Mouse (Mus musculus) small intestine, adult 2 months (tissue): ENCODE results near the gene Rem1. TPM values are rescaled to one million over a fixed set of nuclear protein-coding genes. Genes with fewer than 3 reads are reported as not detected.
"Not testable (repeated sequence)": the region's sequence is repeated elsewhere in the genome, so short reads cannot be mapped to it uniquely, and the experiment has no call there.

Source experiments
- H3K27ac ChIP-seq: fragments of 200-500 bp; 2 replicates; pipeline ENCODE4 v1.5.1; 2012; ENCODE audit warnings: low read depth, low read length, control low read depth, inconsistent platforms; ENCODE audit not compliant: insufficient read depth
- H3K27me3 ChIP-seq: fragments of 200-500 bp; 2 replicates; pipeline ENCODE4 v1.6.1; 2012; ENCODE audit warnings: mild to moderate bottlenecking, moderate library complexity, low read length, inconsistent platforms; ENCODE audit not compliant: control insufficient read depth, insufficient read depth
- H3K36me3 ChIP-seq: fragments of 200-500 bp; 2 replicates; pipeline ENCODE4 v1.6.1; 2012; ENCODE audit warnings: mild to moderate bottlenecking, low read length, control low read depth, inconsistent platforms; ENCODE audit not compliant: control insufficient read depth, insufficient read depth
- H3K4me1 ChIP-seq: fragments of 200-500 bp; 2 replicates; pipeline ENCODE4 v1.6.1; 2012; ENCODE audit warnings: low read length, inconsistent platforms, mixed read lengths; ENCODE audit not compliant: control insufficient read depth, insufficient read depth, insufficient read length
- H3K4me3 ChIP-seq: fragments of 200-500 bp; 2 replicates; pipeline ENCODE4 v1.5.1; 2012; ENCODE audit warnings: low read depth, mild to moderate bottlenecking, control low read depth, inconsistent platforms, low read length, moderate library complexity
- CTCF ChIP-seq: fragments of 200-500 bp; IDR thresholded peaks from 2 replicates; pipeline ENCODE4 v1.5.1; 2012; ENCODE audit warnings: low read depth, mild to moderate bottlenecking, control low read depth, inconsistent platforms, low read length, moderate library complexity, mixed read lengths; ENCODE audit not compliant: insufficient replicate concordance, insufficient read length; ENCODE audit errors: extremely low read depth
- POLR2A ChIP-seq: fragments of 200-500 bp; IDR thresholded peaks from 2 replicates; pipeline ENCODE4 v1.6.1; 2012; ENCODE audit warnings: low read depth, mild to moderate bottlenecking, control low read depth, inconsistent platforms, low read length, moderate library complexity
- WGBS: fragments of 180-500 bp; shearing (Covaris S2); methylation state at CpG from one replicate; pipeline ENCODE4 v1.1.7; 2018; 5-methylcytosine and 5-hydroxymethylcytosine counted together
- polyA plus RNA-seq: library from polyadenylated mRNA; depleted of rRNA; stranded (reverse); fragments of >200 nt; gene quantifications from 2 replicates; pipeline ENCODE4 v1.2.3, GENCODE M21; 2012

The Rem1 gene
- polyA plus RNA-seq, 1 experiment: 4.7 TPM

DNA sequence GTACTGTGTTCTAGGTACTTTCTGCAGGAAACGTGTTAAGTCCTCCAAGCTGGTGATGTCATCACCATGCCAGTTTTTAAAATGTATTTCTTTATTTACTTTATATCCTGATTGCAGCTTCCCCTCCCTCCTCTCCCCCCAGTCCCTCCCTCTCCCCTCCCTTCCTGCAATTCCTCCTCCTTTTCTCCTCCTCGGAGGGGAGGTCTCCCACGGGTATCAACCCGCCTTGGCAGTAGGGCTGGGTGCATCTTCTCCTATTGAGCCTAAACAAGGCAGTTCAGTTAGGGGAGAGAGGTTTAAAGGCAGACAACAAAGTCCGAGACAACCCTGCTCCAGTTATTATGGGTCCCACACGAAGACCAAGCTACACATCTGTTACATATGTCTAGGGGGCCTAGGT lies 12.1 kb downstream of the Rem1 start:
- 51% methylated on average over 6 of the region's 6 CpGs for WGBS
- Histone ChIP-seq H3K4me1 (no peaks in the 10 kb centered on the region), H3K36me3 (no peaks in the 10 kb centered on the region), H3K4me3 (no peak overlapping the region), H3K27me3 (no peaks in the 10 kb centered on the region), H3K27ac (no peak overlapping the region)
- TF ChIP-seq POLR2A (no peak), CTCF (no peak)

DNA sequence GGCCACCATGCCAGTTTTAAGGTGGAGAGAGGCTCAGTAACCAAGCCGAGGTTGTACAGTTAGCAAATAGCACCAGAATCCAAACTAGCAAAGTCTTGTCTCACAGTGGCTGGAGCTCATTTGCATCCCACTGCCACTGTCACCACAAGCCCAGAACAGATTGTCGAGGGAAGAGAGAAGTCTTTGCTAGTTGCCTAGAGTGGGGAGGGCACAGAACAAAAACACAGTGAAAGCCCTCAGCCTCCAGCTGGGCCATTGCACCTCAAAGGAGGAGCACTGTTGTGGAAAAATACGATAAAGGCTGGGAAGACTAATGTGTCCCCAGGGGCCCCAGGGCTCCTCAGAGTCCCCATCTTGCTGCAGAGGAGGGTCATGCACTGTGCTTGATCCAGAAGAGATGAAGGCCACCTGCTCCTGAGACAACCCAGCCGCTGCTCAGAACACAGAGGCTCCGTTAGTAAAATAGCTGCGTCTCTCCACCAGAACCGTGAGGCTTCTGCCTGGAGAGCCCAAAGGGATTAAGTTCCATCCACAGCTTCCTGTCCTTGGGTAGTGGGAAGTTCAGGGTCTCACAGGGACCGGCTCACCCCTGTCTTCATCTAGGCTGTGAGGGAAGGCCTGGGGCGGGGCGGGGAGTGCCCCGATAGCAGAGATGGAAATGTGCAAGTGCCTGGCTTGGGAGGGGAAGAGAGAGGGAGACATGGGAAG lies 12.8 kb downstream of the Rem1 start:
- 35% methylated on average over 11 of the region's 11 CpGs for WGBS
- Histone ChIP-seq H3K27ac (peak overlapping the region; percentile 43; the same call in 1 of the 2 replicates), H3K4me1 (no peaks in the 10 kb centered on the region), H3K4me3 (no peak overlapping the region), H3K36me3 (no peaks in the 10 kb centered on the region), H3K27me3 (no peaks in the 10 kb centered on the region)
- TF ChIP-seq CTCF (no peak), POLR2A (no peak)

DNA sequence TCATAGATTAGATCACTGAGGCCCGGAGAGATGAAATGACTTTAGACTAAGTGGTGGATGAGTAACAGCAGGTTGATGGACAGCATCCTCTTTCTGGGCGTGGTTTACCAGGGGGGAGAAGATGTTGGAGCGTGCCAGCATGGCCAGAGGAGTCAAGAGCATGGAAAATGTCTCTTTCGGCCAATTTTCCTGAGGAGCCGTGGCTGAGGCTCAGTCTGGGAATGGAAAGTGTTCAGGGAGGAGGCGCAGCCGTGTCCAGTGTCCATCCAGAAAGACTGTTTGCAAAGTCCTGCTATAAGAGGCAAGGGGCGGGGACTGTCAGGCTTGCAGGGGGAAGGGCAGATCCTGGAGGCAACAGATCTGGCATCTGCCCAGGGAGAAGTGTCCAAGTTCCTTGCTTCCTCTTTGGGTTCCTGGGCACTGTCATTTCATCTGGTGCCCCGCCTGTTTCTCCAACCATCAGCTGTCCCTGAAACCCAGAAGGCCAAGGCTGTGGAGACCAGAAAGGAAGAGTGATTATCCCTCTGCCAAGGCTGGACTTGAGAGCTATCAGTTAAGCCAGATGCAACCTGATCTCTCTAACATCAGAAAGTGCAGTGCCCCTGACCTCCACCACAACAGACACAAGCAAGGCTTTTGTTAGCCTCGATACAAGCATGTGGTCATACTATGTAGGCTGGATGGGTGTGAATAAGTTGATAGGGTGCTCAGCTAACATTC lies 26.3 kb downstream of the Rem1 start:
- H3K27ac ChIP-seq: 0 out of 2 replicates have a peak overlapping the region, but pooled peaks have one; percentile 46
- H3K27me3 ChIP-seq: no peaks in the 10 kb centered on the region
- TF ChIP-seq CTCF (no peak), POLR2A (no peak)
- H3K36me3 ChIP-seq: no peaks in the 10 kb centered on the region
- no peak overlapping the region for H3K4me3 ChIP-seq
- 46% methylated on average over 10 of the region's 10 CpGs for WGBS
- H3K4me1 ChIP-seq: no peaks in the 10 kb centered on the region

DNA sequence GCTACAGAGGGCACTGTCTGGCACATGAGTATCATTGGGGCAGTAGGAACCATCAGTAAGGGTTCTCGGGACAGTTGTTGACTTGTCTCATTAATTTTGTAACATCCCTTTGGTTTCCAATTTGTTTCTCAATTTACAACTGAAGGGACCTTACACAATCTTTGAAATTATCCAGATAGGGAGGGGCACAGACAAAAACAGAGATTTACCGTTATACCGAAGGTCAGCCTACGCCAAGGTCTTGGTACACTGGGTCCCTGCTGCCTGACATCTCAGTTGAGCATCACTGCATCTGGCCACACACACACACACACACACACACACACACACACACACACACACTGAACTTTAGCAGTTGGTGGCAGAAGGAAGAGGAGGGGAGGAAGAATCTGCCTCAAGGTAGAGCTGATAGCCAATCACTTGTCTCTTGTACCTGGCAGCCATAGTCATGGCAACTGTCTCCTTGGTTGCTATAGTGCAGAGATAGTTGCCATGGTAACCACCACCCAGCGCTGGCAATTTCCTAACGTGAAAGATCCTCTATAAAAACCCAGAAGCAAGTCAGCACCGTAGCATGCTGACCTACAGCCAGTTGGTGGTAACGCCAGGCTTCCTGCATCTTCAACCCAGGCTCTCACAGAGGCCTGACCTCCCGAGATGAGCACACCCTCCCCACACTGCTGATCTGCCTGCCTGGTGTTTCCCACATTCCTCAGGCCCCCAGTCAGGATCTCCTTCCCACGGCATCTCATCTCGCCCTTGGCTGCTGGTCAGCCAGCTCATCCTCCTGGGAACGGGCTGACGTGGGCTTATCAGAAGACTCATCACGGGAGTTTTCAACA lies 27.3 kb downstream of the Rem1 start:
- no peak overlapping the region for H3K4me3 ChIP-seq
- H3K36me3 ChIP-seq: no peaks in the 10 kb centered on the region
- H3K27me3 ChIP-seq: no peaks in the 10 kb centered on the region
- H3K27ac ChIP-seq: no peak overlapping the region
- WGBS: 32% methylated on average over 14 of the region's 14 CpGs
- TF ChIP-seq CTCF: no peak
- TF ChIP-seq POLR2A: no peak
- no peaks in the 10 kb centered on the region for H3K4me1 ChIP-seq

DNA sequence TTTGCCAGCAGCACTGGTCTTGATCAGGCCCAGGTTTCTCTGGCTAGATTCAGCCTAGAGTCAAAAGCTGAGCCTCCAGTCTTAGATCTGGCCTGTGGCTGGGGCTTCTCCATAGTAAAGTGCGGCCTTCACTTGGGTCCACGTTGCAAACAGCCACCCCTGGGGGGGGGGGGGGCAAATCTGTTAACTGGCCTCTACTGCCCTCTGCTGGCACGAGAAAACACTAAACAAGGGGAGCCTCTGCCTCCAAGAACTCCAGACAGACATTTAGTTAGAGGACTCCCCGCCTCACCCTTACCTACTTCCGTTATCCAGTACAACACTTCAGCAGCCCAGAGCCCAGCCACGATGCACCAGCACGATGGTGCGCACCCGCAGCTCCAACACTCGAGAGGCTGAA lies 30.6 kb downstream of the Rem1 start:
- Histone ChIP-seq H3K4me3 (no peak overlapping the region), H3K36me3 (no peaks in the 10 kb centered on the region), H3K27ac (no peak overlapping the region), H3K27me3 (no peaks in the 10 kb centered on the region), H3K4me1 (no peaks in the 10 kb centered on the region)
- TF ChIP-seq CTCF (peak; percentile 49; the same call in 1 of the 2 replicates), POLR2A (no peak)
- 57% methylated on average over 10 of the region's 10 CpGs for WGBS

DNA sequence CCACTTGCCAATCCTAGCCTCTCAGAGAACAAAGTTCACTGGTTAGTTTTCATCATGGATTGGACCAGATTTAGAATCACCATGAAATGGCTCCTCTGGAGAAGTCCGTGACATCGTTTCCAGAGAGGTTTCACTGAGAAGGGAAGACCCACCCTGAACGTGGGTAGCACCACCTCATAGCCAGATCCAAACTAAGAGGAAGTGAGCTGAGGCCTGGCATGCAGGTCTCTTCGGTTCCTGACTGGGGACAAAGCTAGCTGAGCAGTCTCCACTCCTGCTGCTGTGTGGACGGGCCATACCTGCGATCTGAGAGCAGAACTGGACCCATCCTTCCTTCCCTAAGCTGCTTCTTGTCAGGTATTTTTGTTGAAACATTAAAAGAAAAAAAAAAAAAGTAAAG lies 34.4 kb downstream of the Rem1 start:
- Histone ChIP-seq H3K27me3 (no peaks in the 10 kb centered on the region), H3K4me3 (no peak overlapping the region), H3K27ac (no peak overlapping the region), H3K36me3 (no peaks in the 10 kb centered on the region), H3K4me1 (no peaks in the 10 kb centered on the region)
- WGBS: 67% methylated on average over 6 of the region's 6 CpGs
- TF ChIP-seq CTCF (no peak), POLR2A (no peak)

DNA sequence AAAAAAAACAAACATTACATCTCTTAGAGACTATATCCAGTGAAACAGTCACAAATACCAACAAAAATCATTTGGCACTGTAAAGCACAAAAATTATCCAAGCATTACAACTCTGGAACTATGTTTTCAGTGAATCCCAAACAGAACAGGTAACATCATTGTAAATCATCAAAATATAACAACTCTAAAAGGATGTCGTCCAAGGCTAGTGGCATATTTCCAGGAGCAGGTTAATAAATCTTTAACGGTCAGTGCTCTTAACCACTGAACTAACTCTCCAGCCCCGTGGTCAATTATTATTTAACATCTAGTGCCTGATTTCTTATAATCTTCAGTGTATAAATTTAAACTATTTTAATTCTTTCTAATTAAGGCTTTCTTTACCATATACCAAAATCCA lies 39.4 kb downstream of the Rem1 start:
- H3K27me3 ChIP-seq, H3K36me3 ChIP-seq, H3K27ac ChIP-seq, H3K4me1 ChIP-seq, H3K4me3 ChIP-seq: not testable (repeated sequence)
- WGBS: 48% methylated on average over 3 of the region's 3 CpGs
